Mouse (Mus musculus) adrenal gland, adult 18-20 months (tissue): Measurements from ENCODE around the gene Copg2. TPM values are rescaled to one million over a fixed set of nuclear protein-coding genes. Genes with fewer than 3 reads are reported as not detected.

Experiments used
- DNase-seq, 2 experiments: peaks; one replicate each; pipeline ENCODE4 v3.0.0; 2021 to 2022; ENCODE audit warnings: low spot score in 2 of 2
- total RNA-seq, 2 experiments: library from RNA; stranded (reverse); gene quantifications; 1 replicate in 1 of 2; 2 replicates in 1 of 2; pipeline ENCODE4 v1.2.3; 2021

The Copg2 gene
- total RNA-seq, 2 experiments from 2014 or later: 48.4 to 76.2 TPM

DNA sequence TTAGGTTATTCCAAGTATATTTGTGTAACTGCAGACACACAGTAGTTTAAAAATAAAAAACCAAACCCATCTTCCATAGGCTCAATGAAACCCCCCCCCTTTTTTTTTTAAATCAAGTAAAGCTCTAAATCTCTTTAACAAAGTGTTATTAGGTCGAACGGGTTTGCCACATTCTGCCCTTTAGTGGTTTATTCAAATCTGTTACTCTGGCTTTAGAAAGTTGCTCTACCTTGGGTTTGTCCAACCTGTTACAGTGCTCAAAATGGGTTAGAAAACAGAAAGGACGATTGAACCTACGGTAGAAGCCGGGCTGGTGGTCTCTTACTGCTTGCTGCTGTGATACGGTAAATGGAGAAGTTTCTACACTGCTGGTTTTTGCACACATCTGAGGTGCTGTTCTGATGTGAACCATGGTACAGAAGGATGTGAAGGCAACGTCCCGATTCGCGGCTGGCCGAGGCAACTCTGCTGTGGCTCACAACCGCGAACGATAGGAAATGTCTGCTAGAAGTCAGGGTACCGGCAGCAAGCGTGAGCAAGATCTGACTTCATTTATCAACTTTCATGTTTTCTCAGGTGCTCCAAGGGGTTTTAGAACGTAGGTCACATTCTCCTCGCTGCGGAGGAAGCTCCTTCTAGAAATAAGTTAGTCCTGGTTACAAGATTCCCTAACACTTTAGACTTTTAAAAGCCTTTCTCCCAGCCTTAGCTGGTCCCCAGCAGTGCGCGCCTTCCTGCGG is 161.4 kb downstream of the Copg2 start:
- DNase-seq: no peak

- DNase-seq: no peak
Measured at GRCm38 (mm10) chr6:30734465-30734864, 162.1 kb downstream of the Copg2 start.

- no peak for DNase-seq
Measured at GRCm38 (mm10) chr6:30732571-30733130, 163.9 kb downstream of the Copg2 start.

GRCm38 (mm10) chr6:30730301-30730971 is 166.2 kb downstream of the Copg2 start:
- no peak for DNase-seq

GRCm38 (mm10) chr6:30723331-30723730 is 173.3 kb downstream of the Copg2 start, which contains the start of gene Mest:
Mest (plus strand) TSS chr6:30723547.
- DNase-seq: no peak

- no peak for DNase-seq
Measured at GRCm38 (mm10) chr6:30722385-30723164, 174.0 kb downstream of the Copg2 start.

DNA sequence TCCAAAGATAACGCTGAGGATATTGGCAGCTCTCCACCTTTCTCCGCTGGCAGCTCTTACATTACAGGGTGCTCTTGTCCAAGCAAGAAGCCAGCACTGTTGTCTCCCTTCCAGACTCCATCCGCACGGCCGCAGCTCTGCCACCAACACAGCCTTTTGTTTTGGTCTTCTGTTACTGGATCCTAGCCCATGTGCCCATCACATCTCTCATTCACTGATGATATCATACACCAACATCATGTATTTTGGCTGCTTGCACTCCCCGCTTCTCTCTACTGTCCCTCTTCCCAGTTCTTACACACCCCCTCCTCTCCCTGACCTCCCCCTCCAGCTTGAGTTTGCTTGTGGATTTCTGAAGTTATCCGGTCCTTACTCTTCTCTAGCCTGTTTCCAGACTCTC is 179.8 kb downstream of the Copg2 start:
- DNase-seq: no peak

DNA sequence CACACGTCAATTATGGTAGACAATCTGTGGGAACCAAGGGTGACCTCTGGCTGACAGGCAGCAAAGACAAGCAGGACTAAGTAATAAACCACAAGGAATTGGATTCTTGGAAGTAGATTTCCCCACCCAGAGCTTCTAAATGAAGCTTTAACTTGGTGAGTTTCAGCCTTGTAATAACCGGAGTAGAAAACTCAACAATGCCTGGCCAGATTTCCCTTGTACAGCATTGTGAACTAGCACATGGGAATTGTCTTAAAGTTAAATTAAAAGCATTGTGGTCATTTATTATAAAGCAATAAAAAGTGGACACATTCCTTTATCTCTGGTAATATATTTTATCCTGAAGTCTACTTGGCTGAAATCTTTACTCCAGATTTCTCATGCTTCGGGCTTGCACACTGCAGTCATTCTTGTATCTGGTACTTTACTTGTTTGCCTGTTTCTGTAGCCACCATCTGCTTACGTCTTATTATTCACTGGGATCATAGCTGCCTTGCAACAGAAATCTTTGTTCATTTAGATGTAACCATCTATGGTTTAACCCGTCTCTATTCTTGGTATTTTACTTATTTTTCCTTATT is 181.6 kb downstream of the Copg2 start:
- DNase-seq: no peak

DNA sequence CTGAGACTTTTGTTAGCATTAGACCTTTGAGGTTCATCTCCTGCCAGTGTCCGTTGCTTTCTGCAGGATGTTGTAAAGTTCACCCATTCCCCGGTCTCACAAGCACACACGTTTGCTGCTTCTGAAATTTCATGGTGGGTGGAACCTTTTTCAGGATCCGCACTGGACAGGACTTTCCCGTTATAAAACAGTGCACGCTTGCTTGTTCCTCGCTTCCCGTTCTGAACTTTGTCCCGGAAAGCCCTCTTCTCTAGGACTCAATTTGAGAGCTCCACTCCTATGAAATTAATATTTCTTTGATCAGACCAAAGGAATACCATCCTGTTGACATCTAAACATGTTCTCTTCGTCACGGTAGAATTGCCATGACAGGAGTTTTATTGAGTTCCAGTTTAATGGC is 182.7 kb downstream of the Copg2 start:
- DNase-seq: no peak

DNA sequence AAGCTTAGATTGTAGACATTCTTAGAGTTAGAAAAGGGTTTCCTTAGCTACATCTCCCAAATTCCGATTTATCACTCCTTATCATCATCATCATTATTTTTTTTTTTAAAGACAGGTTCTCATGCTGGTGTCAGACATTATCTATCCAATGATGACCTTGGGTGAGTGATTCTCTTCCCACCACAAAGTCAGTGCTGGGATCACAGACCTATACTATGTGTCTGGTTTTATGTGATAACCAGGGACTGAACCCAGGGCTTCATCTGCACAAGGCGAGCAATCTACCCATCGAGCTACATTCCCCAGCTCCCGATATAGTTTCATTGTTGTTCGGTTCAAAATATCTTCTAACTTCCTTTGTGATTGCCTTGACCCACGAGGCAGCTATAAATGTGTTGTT is 183.1 kb downstream of the Copg2 start:
- no peak for DNase-seq

DNA sequence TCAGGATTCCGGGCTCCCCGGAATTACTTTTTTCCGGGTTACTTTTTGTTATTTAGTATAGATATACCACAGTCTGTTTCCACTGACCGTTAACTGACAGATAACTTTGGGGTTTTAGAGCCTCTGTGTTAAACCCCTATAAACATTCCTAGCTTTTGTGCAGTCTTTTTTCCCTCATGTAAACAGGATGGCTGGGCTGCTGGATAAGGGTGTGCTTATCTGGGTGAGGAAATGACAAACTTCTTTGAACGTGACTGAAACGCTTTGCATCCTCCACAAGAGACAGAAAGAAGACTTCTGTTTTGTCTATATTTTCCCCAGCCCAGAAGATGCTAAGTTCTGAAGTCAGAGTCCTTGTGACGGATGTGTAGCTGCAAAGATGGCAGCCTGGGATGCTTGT is 184.1 kb downstream of the Copg2 start:
- no peak for DNase-seq

GRCm38 (mm10) chr6:30711365-30711763 is 185.2 kb downstream of the Copg2 start:
- no peak for DNase-seq

- DNase-seq: no peak
Measured at GRCm38 (mm10) chr6:30710371-30711364, 185.9 kb downstream of the Copg2 start.

- DNase-seq: no peak
Measured at GRCm38 (mm10) chr6:30709115-30709514, 187.5 kb downstream of the Copg2 start.

GRCm38 (mm10) chr6:30703977-30704602 is 192.5 kb downstream of the Copg2 start:
- no peak for DNase-seq

DNA sequence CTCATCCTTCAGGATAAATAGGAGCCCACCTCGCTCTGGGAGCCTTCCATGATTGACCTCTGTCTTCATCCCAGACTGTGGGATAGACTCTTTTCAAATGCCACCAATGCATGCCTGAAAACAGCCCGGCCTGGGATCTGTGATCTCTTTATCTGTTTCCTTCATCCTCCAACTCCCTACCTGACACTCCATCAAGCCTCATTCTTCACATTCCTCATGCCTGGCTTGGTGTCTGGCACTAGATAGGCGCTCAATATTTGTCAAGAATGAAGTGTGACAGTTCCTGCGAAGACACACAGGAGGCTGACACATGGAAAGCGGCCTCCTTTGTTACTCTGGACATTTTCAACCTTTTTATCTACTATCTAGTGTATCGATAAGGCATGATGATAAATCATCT is 193.1 kb downstream of the Copg2 start:
- DNase-seq: no peak

DNA sequence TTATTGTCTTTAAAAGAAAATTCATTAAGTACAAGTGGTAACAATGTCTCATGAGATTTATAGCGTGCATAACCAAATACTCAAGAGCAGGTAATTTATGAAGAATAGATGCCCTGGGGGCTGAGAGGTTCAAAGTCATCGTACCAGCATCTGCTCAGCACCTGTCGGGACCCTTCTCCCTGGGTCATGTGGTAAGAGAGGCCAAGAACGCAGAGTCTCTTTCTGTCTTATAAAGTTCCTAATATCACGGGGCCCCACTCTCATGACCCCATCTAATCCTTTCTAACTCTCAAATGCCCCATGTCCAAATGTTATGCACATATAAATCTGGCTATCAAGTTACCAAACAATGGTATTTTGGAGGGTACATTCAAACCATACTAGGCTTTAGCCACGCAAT is 193.7 kb downstream of the Copg2 start:
- DNase-seq: no peak

DNA sequence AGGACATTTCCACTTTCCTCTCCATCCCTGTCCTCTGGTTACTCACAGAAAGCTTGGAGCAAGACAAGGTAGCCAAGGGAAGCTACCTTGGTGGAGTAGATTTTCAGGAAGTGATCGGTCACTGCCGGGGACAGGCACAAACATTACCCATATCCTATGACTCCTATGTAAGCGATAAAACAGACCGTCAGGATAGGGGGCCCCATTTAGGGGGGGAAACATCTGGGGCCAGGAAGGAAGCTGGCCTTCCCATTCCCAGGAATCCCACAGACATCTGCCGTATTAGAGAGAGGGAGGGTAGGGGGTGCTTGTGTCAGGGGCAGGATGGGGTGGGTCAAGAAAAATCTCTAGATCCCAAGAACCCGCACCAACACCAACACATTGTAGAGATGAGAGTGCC is 196.4 kb downstream of the Copg2 start:
- no peak for DNase-seq

- no peak for DNase-seq
Measured at GRCm38 (mm10) chr6:30698036-30698435, 198.6 kb downstream of the Copg2 start.
